Mouse (Mus musculus): ENCODE data around the gene Sprr2d. TPM values are rescaled to one million over a fixed set of nuclear protein-coding genes. Genes with fewer than 3 reads are reported as not detected.

Sprr2d gene
- not detected for total RNA-seq (2023)

DNA sequence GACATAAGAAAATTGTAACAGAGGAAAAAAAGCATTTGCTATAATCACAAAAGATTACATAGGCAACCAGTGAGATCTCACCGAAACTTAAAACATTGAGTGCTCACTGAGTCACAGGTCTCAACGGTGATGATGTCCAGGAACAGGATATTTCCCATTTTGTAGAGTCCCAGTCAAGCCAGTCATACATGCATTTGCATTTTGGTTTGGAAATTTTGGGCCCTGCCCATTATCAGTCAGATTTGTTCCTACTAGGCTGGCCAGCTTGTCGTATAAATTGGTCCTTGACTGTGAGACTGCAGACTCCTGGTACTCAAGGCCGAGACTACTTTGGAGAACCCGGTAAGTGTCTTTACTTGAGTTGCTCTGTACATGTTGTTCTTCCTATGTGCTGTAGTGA is at the start of gene Sprr2d:
TSS of gene Sprr2d (plus strand) at position 301 of the 400 bp plus-strand sequence.

DNA sequence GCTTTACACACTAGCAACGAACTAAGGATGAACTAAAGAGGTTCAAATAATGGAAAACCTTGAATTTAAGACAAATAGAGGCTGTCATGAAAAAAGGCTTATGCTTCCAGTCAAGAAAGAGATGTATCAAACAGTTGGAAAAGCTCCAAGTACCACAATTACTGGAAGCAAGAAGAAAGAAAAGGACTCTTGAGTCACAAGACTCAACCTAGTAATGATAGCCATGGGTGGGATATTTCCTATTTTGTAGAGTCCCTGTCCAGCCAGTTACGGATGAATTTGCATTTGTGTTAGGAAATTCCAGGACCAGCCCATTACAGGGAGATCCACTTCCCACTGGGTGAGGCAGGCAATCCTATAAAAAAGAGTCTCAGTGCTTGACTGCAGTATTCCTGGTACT is 22.6 kb upstream of the Sprr2d start, which contains the start of gene Sprr2b:
TSS of gene Sprr2b (plus strand) at position 301 of the 400 bp plus-strand sequence.

DNA sequence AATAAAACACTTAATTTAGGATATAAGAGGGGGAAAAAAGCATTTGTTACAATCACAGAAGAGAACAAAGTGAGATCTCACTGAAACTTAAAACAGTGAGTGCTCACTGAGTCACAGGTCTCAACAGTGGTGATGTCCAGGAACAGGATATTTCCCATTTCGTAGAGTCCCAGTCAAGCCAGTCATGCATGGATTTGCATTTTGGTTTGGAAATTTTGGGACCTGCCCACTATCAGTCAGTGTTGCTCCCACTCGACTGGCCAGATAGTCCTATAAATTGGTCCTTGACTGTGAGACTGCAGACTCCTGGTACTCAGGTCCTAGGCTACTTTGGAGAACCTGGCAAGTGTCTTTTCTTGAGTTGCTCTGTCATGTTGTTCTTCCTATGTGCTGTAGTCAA is 12.9 kb downstream of the Sprr2d start, which contains the start of gene Sprr2e:
TSS of gene Sprr2e (plus strand) at position 301 of the 400 bp plus-strand sequence.

DNA sequence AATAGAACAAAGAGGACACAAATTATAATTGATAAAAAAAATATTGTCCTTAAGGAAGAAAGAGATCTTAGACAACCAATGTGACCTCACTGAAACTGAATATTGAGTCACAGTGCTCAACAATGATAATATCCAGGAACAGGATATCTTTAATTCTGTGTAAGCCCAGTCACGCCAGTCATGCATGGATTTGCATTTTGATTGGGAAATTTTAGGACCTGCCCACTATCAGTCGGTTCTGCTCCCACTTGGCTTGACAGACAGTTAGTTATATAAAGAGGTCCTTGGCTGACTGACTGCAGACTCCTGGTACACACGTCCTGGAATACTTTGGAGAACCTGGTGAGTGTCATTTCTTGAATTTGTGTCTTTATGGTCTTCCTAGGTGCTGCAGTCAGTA is 25.9 kb downstream of the Sprr2d start, which contains the start of gene Sprr2f:
TSS of gene Sprr2f (plus strand) at position 301 of the 400 bp plus-strand sequence.

DNA sequence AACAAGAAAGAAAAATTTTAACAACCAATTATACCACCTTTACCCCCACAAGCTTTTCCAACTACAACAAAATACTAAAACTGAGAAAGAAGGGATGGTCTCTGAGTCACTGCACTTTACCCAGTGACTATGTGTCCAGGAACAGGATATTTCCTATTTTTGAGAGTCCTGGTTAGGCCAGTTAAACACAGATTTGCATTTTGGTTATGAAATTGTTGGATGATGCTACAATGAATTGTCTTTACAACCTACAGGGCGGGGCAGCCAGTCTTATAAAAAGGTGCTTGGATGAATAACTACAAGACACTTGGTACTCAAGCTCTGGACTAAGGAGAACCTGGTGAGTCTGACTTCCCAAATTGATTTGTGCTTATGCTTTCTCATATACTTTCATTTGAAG is 46.4 kb downstream of the Sprr2d start, which contains the start of gene Sprr2h:
TSS of gene Sprr2h (plus strand) at position 301 of the 400 bp plus-strand sequence.

Other genes starting within 250 kb of the Sprr2d start
- gene Prr9, start 215.2 kb upstream of the Sprr2d start, total RNA-seq (2023): not detected
- gene Lelp1, start 196.4 kb upstream of the Sprr2d start, total RNA-seq (2023): not detected
- not detected for gene Sprr2a1, start 123.3 kb upstream of the Sprr2d start, total RNA-seq (2023)
- not detected for gene Sprr2a2, start 123.2 kb upstream of the Sprr2d start, total RNA-seq (2023)
- gene Sprr2a3, start 53.7 kb upstream of the Sprr2d start, total RNA-seq (2023): not detected
- gene Sprr2b, start 22.5 kb upstream of the Sprr2d start, total RNA-seq (2023): not detected
- gene Sprr2e, start 13.0 kb downstream of the Sprr2d start, total RNA-seq (2023): not detected
- not detected for gene Sprr2f, start 26.0 kb downstream of the Sprr2d start, total RNA-seq (2023)
- gene Sprr2h, start 46.5 kb downstream of the Sprr2d start, total RNA-seq (2023): not detected
- not detected for gene Sprr2i, start 68.9 kb downstream of the Sprr2d start, total RNA-seq (2023)
- not detected for gene Sprr2j-ps, start 78.9 kb downstream of the Sprr2d start, total RNA-seq (2023)
- gene Gm9774, start 90.3 kb downstream of the Sprr2d start, total RNA-seq (2023): under 1 TPM in 1 of 2 experiments, not detected in 1; 0.90 TPM
- not detected for gene Sprr2k, start 93.4 kb downstream of the Sprr2d start, total RNA-seq (2023)
- not detected for gene Sprr1b, start 99.6 kb downstream of the Sprr2d start, total RNA-seq (2023)
- gene Sprr3, start 119.6 kb downstream of the Sprr2d start, total RNA-seq (2023): not detected
- gene Sprr1a, start 146.8 kb downstream of the Sprr2d start, total RNA-seq (2023): not detected
- not detected for gene Sprr4, start 161.4 kb downstream of the Sprr2d start, total RNA-seq (2023)
- gene 2310046K23Rik, start 195.4 kb downstream of the Sprr2d start, total RNA-seq (2023): not detected
- not detected for gene Ivl, start 234.6 kb downstream of the Sprr2d start, total RNA-seq (2023)
- gene Smcp, start 249.9 kb downstream of the Sprr2d start, total RNA-seq (2023): not detected

Data from T-cell, adult 66 days (primary cell).